Mouse (Mus musculus): ENCODE measurements around the gene Fam20b. TPM values are rescaled to one million over a fixed set of nuclear protein-coding genes. Genes with fewer than 3 reads are reported as not detected.

Gene Fam20b
- polyA plus RNA-seq, 1 experiment = 48.8 TPM

DNA sequence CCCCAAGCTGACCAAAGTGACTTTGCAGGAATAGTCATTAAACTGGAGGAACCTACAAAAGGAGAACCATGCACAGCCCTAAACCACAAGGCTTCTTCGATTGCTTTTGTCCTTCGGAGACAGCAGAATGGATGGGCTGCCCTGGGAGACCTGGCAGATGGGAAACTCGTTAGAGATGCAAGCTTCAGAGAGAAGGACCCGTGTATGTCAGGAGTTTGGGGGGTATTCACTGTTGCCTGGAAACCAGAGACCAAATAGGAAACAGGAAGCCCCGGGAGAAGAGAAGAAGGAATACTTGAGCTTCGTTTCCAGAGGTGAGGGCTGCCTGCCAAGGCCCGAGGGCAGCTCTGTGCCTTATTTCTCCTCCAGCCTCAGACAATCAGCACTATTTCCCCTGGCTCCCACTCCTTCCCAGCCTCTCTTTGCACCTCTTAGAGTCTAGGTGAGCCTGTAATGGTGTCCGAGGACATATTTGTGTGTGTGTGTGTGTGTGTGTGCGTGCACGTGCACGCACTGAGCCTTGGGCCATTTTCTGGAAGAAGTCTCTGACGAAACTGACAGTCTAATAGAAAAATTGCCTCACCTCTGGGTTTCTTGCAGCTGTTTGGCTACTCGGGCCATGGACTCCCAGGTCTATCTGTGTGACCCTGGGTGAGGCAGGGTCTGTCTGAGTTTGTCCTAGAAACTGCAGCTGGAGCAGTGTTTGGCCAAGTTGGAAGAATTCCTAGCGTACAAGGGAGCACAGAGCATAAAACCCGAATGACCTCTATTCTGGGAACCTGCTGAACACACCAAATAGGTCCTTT lies 35.9 kb upstream of the Fam20b start:
- Histone ChIP-seq H3K27me3 (ENCODE audit: control insufficient read depth, insufficient read depth, low read length) (no peaks in the 10 kb centered on the region), H3K27ac (ENCODE audit: insufficient read depth, low read length) (no peak overlapping the region; the same call in 1 of the 2 replicates), H3K4me3 (replicated peaks; ENCODE audit: insufficient read depth, low read depth, low read length) (no peak overlapping the region), H3K4me1 (ENCODE audit: control insufficient read depth, insufficient read depth, low read length) (no peaks in the 10 kb centered on the region; the same call in 1 of the 2 replicates)
- no peak for TF ChIP-seq CTCF (IDR thresholded peaks at IDR 0.05; ENCODE audit: borderline replicate concordance, insufficient read depth, low read depth, low read length)
- TF ChIP-seq POLR2A (IDR thresholded peaks at IDR 0.05; ENCODE audit: borderline replicate concordance, insufficient read depth, low read length) = no peak
- WGBS = 40% methylated on average over 15 of the region's 15 CpGs
- DNase-seq = no peak

DNA sequence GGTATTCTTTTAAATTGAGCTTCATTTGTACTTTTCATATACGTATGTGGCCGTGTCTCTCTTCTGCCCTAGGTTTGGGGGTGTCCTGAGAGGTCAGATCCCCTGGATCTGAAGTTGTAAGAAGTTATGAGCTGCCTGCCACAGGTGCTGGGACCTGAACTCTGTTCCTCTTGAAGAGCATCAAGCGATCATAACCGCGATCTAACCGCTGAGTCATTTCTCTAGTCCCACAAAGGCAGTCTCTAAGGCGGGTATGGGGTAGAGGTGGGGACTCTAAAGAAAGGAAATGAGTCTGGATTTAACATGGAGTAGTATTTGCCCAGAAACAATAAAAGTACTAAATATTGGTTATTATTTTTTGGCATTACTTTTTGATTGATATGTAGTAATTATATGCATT lies 34.1 kb upstream of the Fam20b start:
- WGBS = 86% methylated on average over 7 of the region's 7 CpGs
- Histone ChIP-seq H3K27me3 (ENCODE audit: control insufficient read depth, insufficient read depth, low read length) (no peaks in the 10 kb centered on the region), H3K4me3 (replicated peaks; ENCODE audit: insufficient read depth, low read depth, low read length) (no peak overlapping the region), H3K27ac (ENCODE audit: insufficient read depth, low read length) (no peak overlapping the region), H3K4me1 (ENCODE audit: control insufficient read depth, insufficient read depth, low read length) (no peaks in the 10 kb centered on the region; the same call in 1 of the 2 replicates)
- DNase-seq = no peak
- no peak for TF ChIP-seq CTCF (IDR thresholded peaks at IDR 0.05; ENCODE audit: borderline replicate concordance, insufficient read depth, low read depth, low read length)
- TF ChIP-seq POLR2A (IDR thresholded peaks at IDR 0.05; ENCODE audit: borderline replicate concordance, insufficient read depth, low read length) = no peak

DNA sequence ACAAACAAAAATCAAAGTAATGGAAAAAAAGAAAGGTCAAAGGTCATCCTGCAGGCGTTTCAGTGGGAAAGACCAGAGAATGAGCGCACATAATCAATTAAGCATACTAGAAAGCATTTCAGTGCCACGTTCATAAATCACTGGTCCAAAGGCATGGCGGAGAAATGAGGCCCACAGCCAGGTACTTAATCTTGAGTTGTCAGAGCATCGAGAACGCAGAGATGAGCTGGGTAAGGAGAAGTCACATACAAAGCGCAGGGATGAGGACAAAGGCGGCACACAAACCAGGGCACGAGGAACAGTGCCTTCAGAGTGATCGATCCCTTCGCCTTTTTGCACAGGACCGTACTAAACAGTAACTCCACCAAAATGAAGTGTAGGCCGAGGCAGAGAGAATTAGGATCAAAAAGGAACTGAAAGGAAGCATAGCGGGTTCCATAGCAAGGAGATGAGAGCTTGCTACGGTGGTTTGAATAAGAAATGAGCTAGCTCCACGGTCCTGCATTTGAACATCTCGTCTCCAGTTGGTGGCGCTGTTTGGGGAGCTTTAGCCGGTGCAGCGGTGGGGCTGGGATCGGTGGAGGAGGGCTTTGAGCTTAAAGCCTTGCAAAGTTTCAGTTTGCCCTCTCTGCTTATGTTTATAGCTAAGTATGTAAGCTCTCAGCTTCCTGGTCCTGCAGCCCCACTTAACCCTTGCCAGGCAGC lies 33.3 kb upstream of the Fam20b start:
- Histone ChIP-seq H3K27me3 (ENCODE audit: control insufficient read depth, insufficient read depth, low read length) (no peaks in the 10 kb centered on the region), H3K27ac (ENCODE audit: insufficient read depth, low read length) (no peak overlapping the region), H3K4me3 (replicated peaks; ENCODE audit: insufficient read depth, low read depth, low read length) (peak overlapping the region; percentile 31), H3K4me1 (ENCODE audit: control insufficient read depth, insufficient read depth, low read length) (no peaks in the 10 kb centered on the region; the same call in 1 of the 2 replicates)
- WGBS = 15% methylated on average over 21 of the region's 21 CpGs
- peak; percentile 37 to 54 for DNase-seq
- TF ChIP-seq CTCF (IDR thresholded peaks at IDR 0.05; ENCODE audit: borderline replicate concordance, insufficient read depth, low read depth, low read length) (peak; percentile 73), POLR2A (IDR thresholded peaks at IDR 0.05; ENCODE audit: borderline replicate concordance, insufficient read depth, low read length) (no peak)

DNA sequence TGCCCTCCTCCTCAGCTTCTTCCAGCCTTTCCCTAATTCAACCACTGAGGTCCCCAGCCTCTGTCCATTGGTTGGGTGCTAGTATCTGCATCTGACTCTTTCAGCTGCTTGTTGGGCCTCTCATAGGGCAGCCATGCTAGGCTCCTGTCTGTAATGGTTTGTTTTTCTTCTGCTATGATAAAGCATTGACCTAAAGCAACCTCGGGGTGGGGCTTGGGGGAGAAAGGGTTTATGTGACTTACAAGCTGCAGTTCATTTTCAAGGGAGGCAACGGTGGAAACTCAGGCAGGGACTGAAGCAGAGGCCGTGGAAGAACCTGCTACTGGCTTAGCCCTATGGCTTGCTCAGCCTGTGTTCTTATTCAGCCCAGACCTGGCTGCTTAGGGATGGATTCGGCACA lies 31.4 kb upstream of the Fam20b start:
- no peak overlapping the region for H3K27ac ChIP-seq (ENCODE audit: insufficient read depth, low read length)
- H3K27me3 ChIP-seq (ENCODE audit: control insufficient read depth, insufficient read depth, low read length) = no peaks in the 10 kb centered on the region
- no peak overlapping the region for H3K4me3 ChIP-seq (replicated peaks; ENCODE audit: insufficient read depth, low read depth, low read length)
- TF ChIP-seq POLR2A (IDR thresholded peaks at IDR 0.05; ENCODE audit: borderline replicate concordance, insufficient read depth, low read length) (no peak), CTCF (IDR thresholded peaks at IDR 0.05; ENCODE audit: borderline replicate concordance, insufficient read depth, low read depth, low read length) (no peak)
- no peak for DNase-seq
- H3K4me1 ChIP-seq (ENCODE audit: control insufficient read depth, insufficient read depth, low read length) = no peaks in the 10 kb centered on the region; the same call in 1 of the 2 replicates
- 82% methylated on average over 4 of the region's 4 CpGs for whole genome bisulfite sequencing

DNA sequence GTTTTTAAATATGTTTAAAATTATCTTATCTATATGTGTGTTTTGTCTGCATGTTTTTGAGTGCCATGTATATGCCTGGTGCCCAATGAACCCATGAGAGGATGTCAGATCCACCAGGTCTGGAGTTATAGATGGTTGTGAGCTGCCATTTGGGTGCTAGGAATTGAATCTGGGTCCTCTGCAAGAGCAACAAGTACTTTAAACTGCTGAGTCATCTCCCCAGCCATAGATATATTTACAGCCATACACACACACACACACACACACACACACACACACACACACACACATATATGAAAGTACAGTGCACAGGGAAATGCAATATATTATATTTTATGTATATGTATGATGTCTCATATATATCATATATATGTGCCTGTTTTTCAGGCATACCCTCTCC lies 30.2 kb upstream of the Fam20b start:
- TF ChIP-seq POLR2A (IDR thresholded peaks at IDR 0.05; ENCODE audit: borderline replicate concordance, insufficient read depth, low read length) (no peak), CTCF (IDR thresholded peaks at IDR 0.05; ENCODE audit: borderline replicate concordance, insufficient read depth, low read depth, low read length) (no peak)
- H3K4me3 ChIP-seq (replicated peaks; ENCODE audit: insufficient read depth, low read depth, low read length) = no peak overlapping the region
- no peak overlapping the region for H3K27ac ChIP-seq (ENCODE audit: insufficient read depth, low read length)
- H3K4me1 ChIP-seq (ENCODE audit: control insufficient read depth, insufficient read depth, low read length) = no peaks in the 10 kb centered on the region; the same call in 1 of the 2 replicates
- DNase-seq = no peak
- H3K27me3 ChIP-seq (ENCODE audit: control insufficient read depth, insufficient read depth, low read length) = no peaks in the 10 kb centered on the region

DNA sequence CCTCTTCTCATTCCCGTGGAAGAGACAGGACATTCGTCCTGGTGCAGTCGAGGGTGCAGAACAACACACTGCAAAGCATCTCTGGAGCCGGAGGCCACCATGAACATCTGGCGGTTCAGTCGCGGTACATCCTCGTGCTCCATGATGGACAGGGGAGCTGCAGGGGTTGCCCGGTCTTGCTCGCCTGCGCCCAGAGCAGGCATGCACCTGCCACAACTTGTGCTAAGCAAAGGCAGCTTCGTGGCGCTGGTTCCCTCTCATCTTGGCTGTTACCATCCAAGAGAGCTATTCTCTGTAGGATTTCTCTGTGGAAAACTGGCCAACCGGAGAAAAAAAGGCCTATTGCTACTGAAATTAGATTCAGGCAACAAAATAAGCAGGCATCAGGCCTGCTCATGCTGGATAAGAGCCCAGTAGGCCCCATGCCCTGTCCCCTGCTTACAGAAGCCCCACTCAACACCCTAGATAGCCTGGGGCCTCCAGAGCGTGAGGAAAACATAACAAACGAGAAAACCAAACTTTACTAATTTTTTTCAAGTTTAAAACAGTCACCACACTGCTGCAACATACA lies 29.6 kb upstream of the Fam20b start:
- no peak for DNase-seq
- H3K27ac ChIP-seq (ENCODE audit: insufficient read depth, low read length) = no peak overlapping the region
- no peaks in the 10 kb centered on the region for H3K27me3 ChIP-seq (ENCODE audit: control insufficient read depth, insufficient read depth, low read length)
- no peak overlapping the region for H3K4me3 ChIP-seq (replicated peaks; ENCODE audit: insufficient read depth, low read depth, low read length)
- WGBS = 22% methylated on average over 16 of the region's 16 CpGs
- no peaks in the 10 kb centered on the region; the same call in 1 of the 2 replicates for H3K4me1 ChIP-seq (ENCODE audit: control insufficient read depth, insufficient read depth, low read length)
- TF ChIP-seq POLR2A (IDR thresholded peaks at IDR 0.05; ENCODE audit: borderline replicate concordance, insufficient read depth, low read length) = no peak
- no peak for TF ChIP-seq CTCF (IDR thresholded peaks at IDR 0.05; ENCODE audit: borderline replicate concordance, insufficient read depth, low read depth, low read length)

DNA sequence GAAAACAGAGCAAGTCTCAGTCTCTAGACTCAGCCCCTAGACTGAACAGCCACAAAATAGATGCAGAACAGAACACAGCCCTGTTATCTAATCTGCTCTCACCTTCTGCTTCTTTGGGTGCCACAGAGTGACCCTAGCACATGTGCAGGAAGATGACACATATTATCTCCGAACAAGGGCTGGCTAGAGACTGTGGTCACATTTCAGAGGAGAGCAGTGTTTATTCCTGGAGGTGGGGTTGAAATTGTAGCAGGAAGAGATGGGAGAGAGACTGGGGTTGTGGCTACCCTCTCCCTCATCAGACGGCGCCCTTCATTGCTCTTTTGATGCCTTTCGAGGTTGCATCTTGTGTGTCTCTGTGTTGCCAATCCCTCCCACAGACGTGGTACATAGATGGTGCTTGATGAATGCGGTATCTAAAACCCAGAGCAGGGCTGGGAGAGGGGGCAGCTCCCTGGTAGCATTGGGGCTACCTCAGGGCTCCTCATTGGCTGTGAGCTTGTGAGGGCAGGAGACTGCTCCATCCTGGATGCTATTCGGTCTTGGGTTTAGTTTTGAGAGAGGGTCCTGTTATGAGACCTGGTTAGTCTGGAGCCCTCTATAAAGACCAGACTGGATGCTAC lies 26.4 kb upstream of the Fam20b start:
- DNase-seq = no peak
- no peak overlapping the region for H3K4me3 ChIP-seq (replicated peaks; ENCODE audit: insufficient read depth, low read depth, low read length)
- H3K27ac ChIP-seq (ENCODE audit: insufficient read depth, low read length) = no peak overlapping the region
- H3K27me3 ChIP-seq (ENCODE audit: control insufficient read depth, insufficient read depth, low read length) = no peaks in the 10 kb centered on the region
- TF ChIP-seq POLR2A (IDR thresholded peaks at IDR 0.05; ENCODE audit: borderline replicate concordance, insufficient read depth, low read length) (no peak), CTCF (IDR thresholded peaks at IDR 0.05; ENCODE audit: borderline replicate concordance, insufficient read depth, low read depth, low read length) (no peak)
- 72% methylated on average over 7 of the region's 7 CpGs for WGBS
- no peaks in the 10 kb centered on the region for H3K4me1 ChIP-seq (ENCODE audit: control insufficient read depth, insufficient read depth, low read length)

Measured in cerebellum, adult 2 months (tissue).